Mouse (Mus musculus) spleen, adult 2 months (tissue): ENCODE measurements at regions not wholly inside any gene's neighbourhood (a gene's known extent, or its start where the extent isn't known, plus 50 kb on each side); places are given as distances from the start of the nearest gene placed in this dataset.
"Not testable (repeated sequence)": the region's sequence is repeated elsewhere in the genome, so short reads cannot be mapped to it uniquely, and the experiment has no call there.

ENCODE experiments used
- DNase-seq, 2 experiments: peaks; one replicate each; pipeline versions ENCODE4 v3.0.0 to v3.0.0-alpha.2; 2012 to 2021; ENCODE audit warnings: low spot score in 2 of 2, low read depth in 1 of 2
- H3K27ac ChIP-seq: fragments of 200-500 bp; 2 replicates; pipeline ENCODE4 v1.5.1; 2012; ENCODE audit warnings: low read length, inconsistent platforms; ENCODE audit not compliant: insufficient read depth
- H3K27me3 ChIP-seq: fragments of 200-500 bp; 2 replicates; pipeline ENCODE4 v1.6.1; 2012; ENCODE audit warnings: mild to moderate bottlenecking, moderate library complexity, low read length, inconsistent platforms; ENCODE audit not compliant: control insufficient read depth, insufficient read depth
- H3K36me3 ChIP-seq: fragments of 200-500 bp; 2 replicates; pipeline ENCODE4 v1.6.1; 2012; ENCODE audit warnings: mild to moderate bottlenecking, low read length, inconsistent platforms; ENCODE audit not compliant: control insufficient read depth, insufficient read depth
- H3K4me1 ChIP-seq: fragments of 200-500 bp; 2 replicates; pipeline ENCODE4 v1.6.1; 2011; ENCODE audit warnings: inconsistent platforms; ENCODE audit not compliant: control insufficient read depth, insufficient read depth, insufficient read length
- H3K4me3 ChIP-seq: fragments of 200-500 bp; 2 replicates; pipeline ENCODE4 v1.5.1; 2011; ENCODE audit warnings: mild to moderate bottlenecking, inconsistent platforms; ENCODE audit not compliant: insufficient read depth, insufficient read length; ENCODE audit errors: extremely low read depth
- CTCF ChIP-seq: fragments of 200-500 bp; IDR thresholded peaks from 2 replicates; pipeline ENCODE4 v1.5.1; 2011; ENCODE audit warnings: mild to moderate bottlenecking, inconsistent platforms; ENCODE audit not compliant: insufficient read depth, insufficient read length, insufficient replicate concordance; ENCODE audit errors: extremely low read depth
- POLR2A ChIP-seq: fragments of 200-500 bp; IDR thresholded peaks from 2 replicates; pipeline ENCODE4 v1.6.1; 2011; ENCODE audit warnings: low read depth, low read length, inconsistent platforms
- WGBS: fragments of 180-500 bp; shearing (Covaris S2); methylation state at CpG from one replicate; pipeline ENCODE4 v1.1.7; 2018; 5-methylcytosine and 5-hydroxymethylcytosine counted together

DNA sequence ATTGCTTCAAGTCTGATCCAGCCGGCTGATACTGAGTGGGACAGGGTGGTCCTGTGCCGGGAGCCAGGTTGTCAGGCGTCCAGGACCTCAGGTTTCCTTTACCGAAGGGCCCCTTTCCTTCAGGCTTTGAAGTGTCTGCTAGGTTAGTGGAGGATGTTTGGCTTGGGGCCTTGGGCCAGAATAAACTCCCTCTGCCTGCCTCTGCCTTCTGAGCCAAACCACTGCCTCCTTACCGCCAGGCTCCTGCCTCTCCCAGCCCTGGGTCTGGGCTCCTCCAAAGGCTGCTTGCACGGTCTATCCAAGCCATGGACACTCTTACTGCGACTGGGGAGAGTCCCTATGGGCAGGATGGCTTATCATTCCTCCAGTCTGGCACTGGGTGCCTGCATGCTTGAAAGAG lies 62.3 kb upstream of the Col1a1 start:
- Histone ChIP-seq H3K36me3 (no peaks in the 10 kb centered on the region), H3K27ac (no peak overlapping the region), H3K4me3 (no peak overlapping the region), H3K4me1 (no peaks in the 10 kb centered on the region), H3K27me3 (no peaks in the 10 kb centered on the region; the same call in 1 of the 2 replicates)
- DNase-seq: no peak
- 13% methylated on average over 7 of the region's 7 CpGs for WGBS
- TF ChIP-seq CTCF (no peak), POLR2A (no peak)

DNA sequence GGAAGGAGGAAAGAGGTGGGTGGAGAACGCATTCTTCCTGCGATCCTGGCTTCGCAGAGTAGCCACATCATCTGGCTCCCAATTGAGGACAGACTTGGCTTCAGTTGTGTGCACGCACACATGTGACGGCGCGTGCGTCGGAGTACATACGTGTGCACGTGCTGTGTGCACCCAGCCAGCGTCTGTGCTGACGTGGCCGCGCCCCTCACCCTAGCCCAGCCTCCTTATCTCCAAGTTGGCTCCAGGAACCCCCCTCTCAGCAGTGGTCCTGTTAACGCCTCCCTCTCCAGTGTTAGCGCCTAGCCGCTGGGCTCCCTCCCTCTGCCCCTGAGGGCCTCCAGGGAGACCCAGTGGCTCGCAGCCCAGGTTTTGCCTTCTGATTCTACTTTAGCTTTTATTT lies 63.1 kb upstream of the Col1a1 start:
- no peak for DNase-seq
- TF ChIP-seq POLR2A (no peak), CTCF (no peak)
- H3K36me3 ChIP-seq: no peaks in the 10 kb centered on the region
- H3K27me3 ChIP-seq: no peaks in the 10 kb centered on the region; the same call in 1 of the 2 replicates
- H3K27ac ChIP-seq: no peak overlapping the region
- 7% methylated on average over 19 of the region's 19 CpGs for WGBS
- H3K4me3 ChIP-seq: no peak overlapping the region
- no peaks in the 10 kb centered on the region for H3K4me1 ChIP-seq

DNA sequence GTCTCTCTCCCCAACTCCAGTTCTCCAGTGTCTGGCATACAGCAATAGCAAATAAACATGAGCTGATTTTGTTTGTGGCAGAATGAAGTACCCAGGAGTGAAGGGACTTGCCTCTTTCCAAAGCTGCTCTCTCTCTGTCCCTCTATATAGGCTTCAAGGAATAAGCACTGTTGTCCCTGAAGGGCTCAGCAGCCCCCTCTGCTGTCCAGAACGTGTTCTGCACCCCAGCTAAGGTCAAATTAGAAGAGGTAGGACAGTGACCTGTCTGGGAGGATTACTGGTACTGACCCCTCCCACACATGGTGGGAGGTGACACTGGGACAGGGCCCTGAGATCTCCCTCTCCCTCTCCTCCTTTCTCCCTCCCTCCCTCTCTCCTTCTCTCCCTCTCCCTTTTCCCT lies 65.7 kb upstream of the Col1a1 start:
- Histone ChIP-seq H3K4me1 (no peaks in the 10 kb centered on the region), H3K27ac (no peak overlapping the region), H3K27me3 (no peaks in the 10 kb centered on the region; the same call in 1 of the 2 replicates), H3K36me3 (no peaks in the 10 kb centered on the region), H3K4me3 (no peak overlapping the region)
- DNase-seq: peak in 1 of 2 experiments; percentile 7
- TF ChIP-seq CTCF (no peak), POLR2A (no peak)
- WGBS: 0% methylated on average over 1 of the region's 1 CpGs

DNA sequence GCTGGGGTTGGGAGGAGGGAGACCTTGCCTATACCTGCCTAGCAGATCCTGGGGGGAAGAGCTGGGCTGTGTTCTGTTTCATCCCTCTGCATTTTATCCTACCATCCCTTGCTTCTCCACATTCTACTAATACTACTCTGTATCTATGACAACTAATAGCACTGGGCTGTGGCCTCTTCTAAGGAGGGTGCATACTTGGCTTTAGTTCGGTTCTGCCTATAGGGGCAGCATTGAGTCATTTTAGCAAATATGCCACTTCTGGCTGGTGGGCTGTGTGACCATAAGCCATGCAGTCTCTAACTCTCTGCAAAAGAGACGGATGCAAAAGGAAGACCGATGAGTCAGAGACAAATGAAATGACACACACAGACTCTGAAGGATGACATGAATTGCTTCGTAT lies 66.2 kb upstream of the Col1a1 start:
- WGBS: 29% methylated on average over 4 of the region's 4 CpGs
- not testable (repeated sequence) for DNase-seq, H3K27me3 ChIP-seq, H3K36me3 ChIP-seq, H3K27ac ChIP-seq, H3K4me3 ChIP-seq, H3K4me1 ChIP-seq

DNA sequence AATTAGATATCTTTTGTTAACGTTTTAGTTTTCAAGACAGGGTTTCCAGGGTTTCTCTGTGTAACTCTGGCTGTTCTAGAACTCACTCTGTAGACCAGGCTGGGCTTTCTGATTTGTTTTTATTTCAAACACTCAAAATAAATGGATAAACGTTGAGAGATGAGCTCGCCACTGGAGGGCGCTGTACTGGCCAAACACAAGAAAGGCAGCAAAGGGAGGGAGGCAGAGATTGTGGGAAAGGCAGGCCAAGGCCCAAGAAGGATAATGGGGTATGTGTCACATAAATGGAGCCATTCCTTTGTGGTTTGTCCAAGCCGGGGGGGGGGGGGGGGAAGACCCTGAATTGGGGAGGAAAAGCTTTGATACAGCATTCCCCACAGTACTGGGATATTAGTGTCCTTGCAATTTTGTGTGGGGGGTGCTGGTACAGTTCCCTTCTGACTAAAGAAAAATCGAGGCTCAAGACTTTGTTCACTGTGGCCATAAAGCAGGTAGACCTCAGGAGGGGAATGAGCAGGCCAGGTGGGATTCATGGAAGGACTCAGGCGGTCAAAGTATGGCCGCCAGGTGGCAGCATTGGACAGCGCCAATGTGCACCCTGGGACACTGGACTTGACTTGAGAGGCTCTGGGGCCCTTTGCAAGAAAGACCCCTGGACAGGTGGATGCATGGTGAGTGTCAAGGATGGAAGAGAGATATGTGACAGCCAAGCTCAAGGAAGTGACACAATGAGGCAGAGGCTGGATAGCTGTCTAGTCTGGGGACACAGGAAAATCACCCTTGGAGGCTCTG lies 69.7 kb upstream of the Col1a1 start:
- peak; percentile 0 to 17 for DNase-seq
- WGBS: 12% methylated on average over 9 of the region's 9 CpGs
- Histone ChIP-seq H3K27me3 (no peaks in the 10 kb centered on the region), H3K4me3 (no peak overlapping the region), H3K4me1 (no peaks in the 10 kb centered on the region), H3K27ac (no peak overlapping the region), H3K36me3 (no peaks in the 10 kb centered on the region)
- peak; percentile 67 for TF ChIP-seq CTCF
- no peak for TF ChIP-seq POLR2A

DNA sequence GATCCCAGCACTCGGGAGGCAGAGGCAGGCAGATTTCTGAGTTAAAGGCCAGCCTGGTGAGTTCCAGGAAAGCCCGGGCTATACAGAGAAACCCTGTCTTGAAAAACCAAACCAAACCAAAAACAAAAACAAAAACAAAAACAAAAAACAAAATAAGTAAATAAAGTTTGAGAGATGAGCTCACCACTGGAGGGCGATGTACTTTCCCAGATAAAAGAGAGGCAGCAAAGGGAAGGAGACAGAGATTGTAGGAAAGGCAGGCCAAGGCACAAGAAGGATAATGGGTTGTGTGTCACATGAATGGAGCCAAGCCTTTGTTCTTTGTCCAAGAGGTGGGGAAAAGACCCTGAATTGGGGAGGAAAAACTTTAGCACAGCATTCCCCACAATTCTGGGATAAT lies 67.6 kb upstream of the Tmem92 start:
- no peak for DNase-seq
- Histone ChIP-seq H3K27me3 (no peaks in the 10 kb centered on the region), H3K27ac (no peak overlapping the region), H3K4me1 (no peaks in the 10 kb centered on the region), H3K4me3 (no peak overlapping the region), H3K36me3 (no peaks in the 10 kb centered on the region)
- 91% methylated on average over 3 of the region's 3 CpGs for WGBS
- no peak for TF ChIP-seq POLR2A
- no peak for TF ChIP-seq CTCF

DNA sequence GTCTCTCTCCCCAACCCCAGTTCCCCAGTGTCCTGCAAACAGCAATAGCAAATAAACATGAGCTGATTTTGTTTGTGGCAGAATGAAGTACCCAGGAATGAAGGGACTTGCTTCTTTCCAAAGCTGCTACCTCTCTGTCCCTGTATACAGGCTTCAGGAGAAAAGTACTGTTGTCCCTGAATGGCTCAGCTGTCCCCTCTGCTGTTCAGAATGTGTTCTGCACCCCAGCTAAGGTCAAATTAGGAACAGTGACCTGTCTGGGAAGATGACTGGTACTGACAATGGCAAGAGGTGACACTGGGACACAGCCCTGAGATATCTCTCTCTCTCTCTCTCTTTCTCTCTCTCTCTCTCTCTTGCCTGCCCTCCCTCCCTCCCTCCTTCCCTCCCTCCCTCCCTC lies 56.6 kb upstream of the Tmem92 start:
- Histone ChIP-seq H3K4me3 (no peak overlapping the region), H3K36me3 (no peaks in the 10 kb centered on the region), H3K27me3 (no peaks in the 10 kb centered on the region), H3K4me1 (no peaks in the 10 kb centered on the region), H3K27ac (no peak overlapping the region)
- TF ChIP-seq POLR2A: no peak
- TF ChIP-seq CTCF: no peak
- DNase-seq: no peak

DNA sequence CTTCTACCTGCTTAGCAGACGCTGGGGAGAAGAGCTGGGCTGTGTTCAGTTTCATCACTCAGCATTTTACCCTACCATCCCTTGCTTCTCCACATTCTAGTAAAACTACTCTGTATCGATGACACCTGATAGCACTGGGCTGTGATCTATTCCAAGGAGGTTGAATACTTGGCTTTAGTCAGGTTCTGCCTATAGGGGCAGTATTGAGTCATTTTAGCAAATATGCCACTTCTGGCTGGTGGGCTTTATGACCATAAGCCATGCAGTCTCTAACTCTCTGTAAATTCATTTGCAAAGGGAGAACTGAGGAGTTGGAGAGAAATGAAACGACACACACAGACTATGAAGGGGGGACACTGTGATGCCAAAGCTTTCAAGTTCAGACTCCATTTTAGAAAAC lies 55.6 kb upstream of the Tmem92 start:
- no peak for TF ChIP-seq POLR2A
- no peak for TF ChIP-seq CTCF
- Histone ChIP-seq H3K27me3 (no peaks in the 10 kb centered on the region), H3K4me1 (no peaks in the 10 kb centered on the region), H3K27ac (no peak overlapping the region), H3K36me3 (no peaks in the 10 kb centered on the region), H3K4me3 (no peak overlapping the region)
- WGBS: 58% methylated on average over 3 of the region's 3 CpGs
- no peak for DNase-seq
